Mouse (Mus musculus): ENCODE measurements at regions not wholly inside any gene's neighbourhood (a gene's known extent, or its start where the extent isn't known, plus 50 kb on each side); places are given as distances from the start of the nearest gene placed in this dataset.
A peak's percentile ranks its signal among the peaks of the same experiment; 100 is the strongest.

GRCm38 (mm10) chr10:22944247-22944646 is 124.3 kb upstream of the Tcf21 start:
- Histone ChIP-seq H3K4me2 (no peak overlapping the region), H3K36me3 (ENCODE audit: control insufficient read depth, insufficient read depth, low read length) (no peaks in the 10 kb centered on the region), H3K4me3 (ENCODE audit: low read depth, low read length) (no peak overlapping the region), H3K27ac (ENCODE audit: low read depth, low read length) (no peak overlapping the region), H3K4me1 (ENCODE audit: control insufficient read depth, insufficient read depth, low read length) (no peaks in the 10 kb centered on the region), H3K27me3 (ENCODE audit: control insufficient read depth, insufficient read depth, low read length) (no peaks in the 10 kb centered on the region), H3K9me3 (replicated peaks; ENCODE audit: control insufficient read depth, low read length) (no peaks in the 10 kb centered on the region), H3K9ac (ENCODE audit: low read depth, low read length) (no peak overlapping the region)
- 83% methylated on average over 1 of the region's 1 CpGs for WGBS (ENCODE audit: insufficient replicate concordance)
- no peak for ATAC-seq (replicated peaks; ENCODE audit: insufficient number of reproducible peaks, low FRiP score, low TSS enrichment)

GRCm38 (mm10) chr10:22927977-22928376 is 108.0 kb upstream of the Tcf21 start:
- Histone ChIP-seq H3K4me2 (no peak overlapping the region), H3K9ac (ENCODE audit: low read depth, low read length) (no peak overlapping the region), H3K4me1 (ENCODE audit: control insufficient read depth, insufficient read depth, low read length) (no peaks in the 10 kb centered on the region), H3K9me3 (replicated peaks; ENCODE audit: control insufficient read depth, low read length) (no peaks in the 10 kb centered on the region), H3K27ac (ENCODE audit: low read depth, low read length) (no peak overlapping the region), H3K27me3 (ENCODE audit: control insufficient read depth, insufficient read depth, low read length) (no peaks in the 10 kb centered on the region), H3K4me3 (ENCODE audit: low read depth, low read length) (no peak overlapping the region), H3K36me3 (ENCODE audit: control insufficient read depth, insufficient read depth, low read length) (no peaks in the 10 kb centered on the region)
- no peak for ATAC-seq (replicated peaks; ENCODE audit: insufficient number of reproducible peaks, low FRiP score, low TSS enrichment)
- 73% methylated on average over 8 of the region's 8 CpGs for WGBS (ENCODE audit: insufficient replicate concordance)

GRCm38 (mm10) chr10:22926099-22926498 is 106.1 kb upstream of the Tcf21 start:
- 13% methylated on average over 5 of the region's 5 CpGs for WGBS (ENCODE audit: insufficient replicate concordance)
- Histone ChIP-seq H3K27ac (ENCODE audit: low read depth, low read length) (no peak overlapping the region), H3K9me3 (replicated peaks; ENCODE audit: control insufficient read depth, low read length) (no peaks in the 10 kb centered on the region), H3K4me2 (no peak overlapping the region), H3K9ac (ENCODE audit: low read depth, low read length) (no peak overlapping the region), H3K36me3 (ENCODE audit: control insufficient read depth, insufficient read depth, low read length) (no peaks in the 10 kb centered on the region), H3K27me3 (ENCODE audit: control insufficient read depth, insufficient read depth, low read length) (no peaks in the 10 kb centered on the region), H3K4me3 (ENCODE audit: low read depth, low read length) (no peak overlapping the region), H3K4me1 (ENCODE audit: control insufficient read depth, insufficient read depth, low read length) (no peaks in the 10 kb centered on the region)
- ATAC-seq (replicated peaks; ENCODE audit: insufficient number of reproducible peaks, low FRiP score, low TSS enrichment) = no peak

GRCm38 (mm10) chr10:22921035-22921965 is 101.3 kb upstream of the Tcf21 start:
- Histone ChIP-seq H3K27me3 (ENCODE audit: control insufficient read depth, insufficient read depth, low read length) (no peaks in the 10 kb centered on the region), H3K4me2 (no peak overlapping the region), H3K36me3 (ENCODE audit: control insufficient read depth, insufficient read depth, low read length) (no peaks in the 10 kb centered on the region), H3K4me1 (ENCODE audit: control insufficient read depth, insufficient read depth, low read length) (no peaks in the 10 kb centered on the region), H3K9me3 (replicated peaks; ENCODE audit: control insufficient read depth, low read length) (no peaks in the 10 kb centered on the region), H3K27ac (ENCODE audit: low read depth, low read length) (peak overlapping the region; percentile 29; the same call in 1 of the 2 replicates), H3K4me3 (ENCODE audit: low read depth, low read length) (no peak overlapping the region), H3K9ac (ENCODE audit: low read depth, low read length) (no peak overlapping the region)
- 59% methylated on average over 11 of the region's 11 CpGs for WGBS (ENCODE audit: insufficient replicate concordance)
- ATAC-seq (replicated peaks; ENCODE audit: insufficient number of reproducible peaks, low FRiP score, low TSS enrichment) = no peak

- Histone ChIP-seq H3K4me2 (no peak overlapping the region), H3K27me3 (ENCODE audit: control insufficient read depth, insufficient read depth, low read length) (no peaks in the 10 kb centered on the region), H3K36me3 (ENCODE audit: control insufficient read depth, insufficient read depth, low read length) (no peaks in the 10 kb centered on the region), H3K4me3 (ENCODE audit: low read depth, low read length) (no peak overlapping the region), H3K9ac (ENCODE audit: low read depth, low read length) (no peak overlapping the region), H3K4me1 (ENCODE audit: control insufficient read depth, insufficient read depth, low read length) (no peaks in the 10 kb centered on the region), H3K27ac (ENCODE audit: low read depth, low read length) (no peak overlapping the region), H3K9me3 (replicated peaks; ENCODE audit: control insufficient read depth, low read length) (no peaks in the 10 kb centered on the region)
- ATAC-seq (replicated peaks; ENCODE audit: insufficient number of reproducible peaks, low FRiP score, low TSS enrichment) = no peak
- 60% methylated on average over 1 of the region's 1 CpGs for WGBS (ENCODE audit: insufficient replicate concordance)
Measured at GRCm38 (mm10) chr10:22919869-22920268, 99.9 kb upstream of the Tcf21 start.

GRCm38 (mm10) chr10:22917797-22918196 is 97.8 kb upstream of the Tcf21 start:
- no peak overlapping the region for H3K27ac ChIP-seq (ENCODE audit: low read depth, low read length)
- WGBS (ENCODE audit: insufficient replicate concordance) = 90% methylated on average over 1 of the region's 1 CpGs
- no peak overlapping the region for H3K4me3 ChIP-seq (ENCODE audit: low read depth, low read length)
- H3K4me2 ChIP-seq = no peak overlapping the region
- H3K9me3 ChIP-seq (replicated peaks; ENCODE audit: control insufficient read depth, low read length) = no peaks in the 10 kb centered on the region
- H3K27me3 ChIP-seq (ENCODE audit: control insufficient read depth, insufficient read depth, low read length) = no peaks in the 10 kb centered on the region
- H3K9ac ChIP-seq (ENCODE audit: low read depth, low read length) = no peak overlapping the region
- ATAC-seq (replicated peaks; ENCODE audit: insufficient number of reproducible peaks, low FRiP score, low TSS enrichment) = no peak
- H3K4me1 ChIP-seq (ENCODE audit: control insufficient read depth, insufficient read depth, low read length) = no peaks in the 10 kb centered on the region
- no peaks in the 10 kb centered on the region for H3K36me3 ChIP-seq (ENCODE audit: control insufficient read depth, insufficient read depth, low read length)

- Histone ChIP-seq H3K4me1 (ENCODE audit: control insufficient read depth, insufficient read depth, low read length) (no peaks in the 10 kb centered on the region), H3K27me3 (ENCODE audit: control insufficient read depth, insufficient read depth, low read length) (no peaks in the 10 kb centered on the region), H3K36me3 (ENCODE audit: control insufficient read depth, insufficient read depth, low read length) (no peaks in the 10 kb centered on the region), H3K9me3 (replicated peaks; ENCODE audit: control insufficient read depth, low read length) (no peaks in the 10 kb centered on the region), H3K4me3 (ENCODE audit: low read depth, low read length) (no peak overlapping the region), H3K9ac (ENCODE audit: low read depth, low read length) (no peak overlapping the region), H3K4me2 (no peak overlapping the region), H3K27ac (ENCODE audit: low read depth, low read length) (no peak overlapping the region)
- WGBS (ENCODE audit: insufficient replicate concordance) = 43% methylated on average over 6 of the region's 6 CpGs
- no peak for ATAC-seq (replicated peaks; ENCODE audit: insufficient number of reproducible peaks, low FRiP score, low TSS enrichment)
Measured at GRCm38 (mm10) chr10:22915785-22916514, 96.0 kb upstream of the Tcf21 start.

GRCm38 (mm10) chr10:22913112-22913511 is 93.1 kb upstream of the Tcf21 start:
- WGBS (ENCODE audit: insufficient replicate concordance) = 69% methylated on average over 1 of the region's 1 CpGs
- no peak for ATAC-seq (replicated peaks; ENCODE audit: insufficient number of reproducible peaks, low FRiP score, low TSS enrichment)

More at GRCm38 (mm10) chr10:22913112-22913511, 93.1 kb upstream of the Tcf21 start:
- Histone ChIP-seq H3K4me1 (ENCODE audit: control insufficient read depth, insufficient read depth, low read length) (no peaks in the 10 kb centered on the region), H3K4me3 (ENCODE audit: low read depth, low read length) (no peak overlapping the region), H3K27ac (ENCODE audit: low read depth, low read length) (no peak overlapping the region), H3K9ac (ENCODE audit: low read depth, low read length) (no peak overlapping the region), H3K27me3 (ENCODE audit: control insufficient read depth, insufficient read depth, low read length) (no peaks in the 10 kb centered on the region), H3K9me3 (replicated peaks; ENCODE audit: control insufficient read depth, low read length) (no peaks in the 10 kb centered on the region), H3K4me2 (no peak overlapping the region), H3K36me3 (ENCODE audit: control insufficient read depth, insufficient read depth, low read length) (no peaks in the 10 kb centered on the region)
